8 mouse cellular contexts compared by ENCODE assay signal in genomic region chr6:29347665-29348370, GRCm38 (mm10). TPM values are rescaled to one million over a fixed set of nuclear protein-coding genes. Genes with fewer than 3 reads are reported as not detected.
A peak's percentile ranks its signal among the peaks of the same experiment; 100 is the strongest.
DNase-seq lines count a peak whose midpoint lies in the region; ATAC-seq and TF ChIP-seq lines count a peak whose summit lies in the region.

TSS of gene Calu (plus strand) at chr6:29348069.

- peaks cover 39% of the 10 kb centered on the region for H3K4me1 ChIP-seq in erythroblast, embryonic 14.5 days (ENCODE audit: control insufficient read depth)
- H3K4me1 ChIP-seq in heart, embryonic 11.5 days (ENCODE audit: control insufficient read depth, insufficient read depth, low read length) = peaks cover 19% of the 10 kb centered on the region
- H3K4me1 ChIP-seq in kidney, embryonic 16.5 days (ENCODE audit: insufficient read depth, low read length) = peaks cover 17% of the 10 kb centered on the region
- peaks cover 6% of the 10 kb centered on the region for H3K4me1 ChIP-seq in liver, adult 2 months (ENCODE audit: control insufficient read depth, insufficient read depth, low read length)

- DNase-seq in brain, embryonic 14.5 days (ENCODE audit: low read depth) = peak; percentile 100
- DNase-seq in liver, adult 2 months (ENCODE audit: extremely low read depth, low read depth, low spot score) = peak; percentile 95
- DNase-seq in splenic B cell, adult 2 months (ENCODE audit: low read depth, low spot score) = peak; percentile 98

- peak within 1 kb of the TSS; percentile 94 for H3K27ac ChIP-seq in heart, embryonic 11.5 days (ENCODE audit: low read depth, low read length)
- H3K27ac ChIP-seq in kidney, embryonic 16.5 days (ENCODE audit: low read length) = peak within 1 kb of the TSS; percentile 95
- peak within 1 kb of the TSS; percentile 64 for H3K27ac ChIP-seq in liver, adult 2 months (replicated peaks; ENCODE audit: insufficient read depth, low read depth, low read length)

- H3K79me2 ChIP-seq in C2C12 (ENCODE audit: control insufficient read depth, insufficient read depth) = peaks cover 50% of the 10 kb centered on the region
- H3K79me2 ChIP-seq in liver, adult 2 months (ENCODE audit: control insufficient read depth, insufficient read depth, low read length) = peaks cover 11% of the 10 kb centered on the region; the same call in 1 of the 2 replicates
- H3K79me2 ChIP-seq in myocyte (ENCODE audit: control insufficient read depth, insufficient read depth) = peaks cover 48% of the 10 kb centered on the region

- H3K27me3 ChIP-seq in C2C12 (ENCODE audit: control insufficient read depth, insufficient read depth, insufficient read length) (no peaks in the 10 kb centered on the region), myocyte (ENCODE audit: control insufficient read depth, insufficient read depth, insufficient read length) (no peaks in the 10 kb centered on the region)
- H3K27me3 ChIP-seq in erythroblast, embryonic 14.5 days (ENCODE audit: control insufficient read depth) = peaks cover 12% of the 10 kb centered on the region
- H3K27me3 ChIP-seq in heart, embryonic 11.5 days (ENCODE audit: control insufficient read depth, insufficient read depth, low read length) = no peaks in the 10 kb centered on the region
- no peaks in the 10 kb centered on the region for H3K27me3 ChIP-seq in kidney, embryonic 16.5 days (ENCODE audit: insufficient read depth, low read length)
- H3K27me3 ChIP-seq in liver, adult 2 months (ENCODE audit: control insufficient read depth, insufficient read depth, low read length) = no peaks in the 10 kb centered on the region
- H3K27me3 ChIP-seq in splenic B cell, adult 2 months (ENCODE audit: control insufficient read depth, insufficient read depth, low read length, poor library complexity, severe bottlenecking) = no peaks in the 10 kb centered on the region

- ATAC-seq in heart, embryonic 11.5 days (replicated peaks; ENCODE audit: insufficient number of reproducible peaks, low FRiP score, low TSS enrichment) = peak; percentile 99
- peak; percentile 99 for ATAC-seq in kidney, embryonic 16.5 days (ENCODE audit: low FRiP score, low TSS enrichment)

- H3ac ChIP-seq in C2C12 (ENCODE audit: control insufficient read depth, insufficient read length, low read depth) (peak within 1 kb of the TSS; percentile 73), myocyte (ENCODE audit: control insufficient read depth, insufficient read length) (peak within 1 kb of the TSS; percentile 36)

- under 1% methylated on average over 52 of the region's 55 CpGs for WGBS in heart, embryonic 11.5 days (ENCODE audit: insufficient replicate concordance)
- under 1% methylated on average over 55 of the region's 55 CpGs for WGBS in kidney, embryonic 16.5 days
- under 1% methylated on average over 55 of the region's 55 CpGs for WGBS in liver, adult 2 months

- TF ChIP-seq POLR2A in brain, embryonic 14.5 days (IDR thresholded peaks at IDR 0.05; ENCODE audit: borderline replicate concordance, extremely low read depth, insufficient read depth, insufficient read length, poor library complexity, severe bottlenecking) = peak; percentile 78; the same call in 1 of the 2 replicates
- TF ChIP-seq POLR2A in liver, adult 2 months (IDR thresholded peaks at IDR 0.05; ENCODE audit: extremely low read depth, insufficient read depth, low read length) = peak; percentile 96
- TF ChIP-seq POLR2A in myocyte (IDR thresholded peaks at IDR 0.05; ENCODE audit: insufficient read length, low read depth) = peak; percentile 93

- TF ChIP-seq CTCF in C2C12 (IDR thresholded peaks at IDR 0.05; ENCODE audit: control insufficient read depth, insufficient read depth, insufficient read length) = no peak
- TF ChIP-seq CTCF in brain, embryonic 14.5 days (IDR thresholded peaks at IDR 0.05; ENCODE audit: borderline replicate concordance, extremely low read depth, insufficient read depth, insufficient read length) = no peak
- no peak for TF ChIP-seq CTCF in liver, adult 2 months (IDR thresholded peaks at IDR 0.05; ENCODE audit: low read depth, low read length)

- H3K4me2 ChIP-seq in heart, embryonic 11.5 days = peak within 1 kb of the TSS; percentile 73
- H3K4me2 ChIP-seq in kidney, embryonic 16.5 days (replicated peaks; ENCODE audit: low read depth, low read length) = peak within 1 kb of the TSS; percentile 82
- H3K4me2 ChIP-seq in myocyte (ENCODE audit: low read depth) = peak within 1 kb of the TSS; percentile 96

- H3K79me3 ChIP-seq in C2C12 (ENCODE audit: low read depth) = peaks cover 46% of the 10 kb centered on the region

- no peaks in the 10 kb centered on the region for H3K9me3 ChIP-seq in erythroblast, embryonic 14.5 days (ENCODE audit: control insufficient read depth, low read length)
- H3K9me3 ChIP-seq in heart, embryonic 11.5 days (replicated peaks; ENCODE audit: control insufficient read depth, low read length) = no peaks in the 10 kb centered on the region
- H3K9me3 ChIP-seq in kidney, embryonic 16.5 days (ENCODE audit: low read length) = no peaks in the 10 kb centered on the region

- H3K36me3 ChIP-seq in C2C12 (ENCODE audit: control insufficient read depth, insufficient read depth) (no peaks in the 10 kb centered on the region), myocyte (ENCODE audit: control insufficient read depth, insufficient read depth) (no peaks in the 10 kb centered on the region)
- no peaks in the 10 kb centered on the region for H3K36me3 ChIP-seq in erythroblast, embryonic 14.5 days (ENCODE audit: control insufficient read depth)
- H3K36me3 ChIP-seq in heart, embryonic 11.5 days (ENCODE audit: control insufficient read depth, insufficient read depth, low read length) = no peaks in the 10 kb centered on the region
- no peaks in the 10 kb centered on the region for H3K36me3 ChIP-seq in kidney, embryonic 16.5 days (ENCODE audit: insufficient read depth, low read length)
- no peaks in the 10 kb centered on the region for H3K36me3 ChIP-seq in liver, adult 2 months (ENCODE audit: control insufficient read depth, insufficient read depth, low read length)
- no peaks in the 10 kb centered on the region for H3K36me3 ChIP-seq in splenic B cell, adult 2 months (ENCODE audit: control insufficient read depth, insufficient read depth, low read length, poor library complexity, severe bottlenecking)

- H3K4me3 ChIP-seq in C2C12 (ENCODE audit: insufficient read depth, poor library complexity, severe bottlenecking) (peak within 1 kb of the TSS; percentile 97), myocyte (peak within 1 kb of the TSS; percentile 92)
- H3K4me3 ChIP-seq in erythroblast, embryonic 14.5 days (replicated peaks) = peak within 1 kb of the TSS; percentile 96
- H3K4me3 ChIP-seq in heart, embryonic 11.5 days (ENCODE audit: low read depth, low read length) = peak within 1 kb of the TSS; percentile 99
- peak within 1 kb of the TSS; percentile 66 for H3K4me3 ChIP-seq in kidney, embryonic 16.5 days (ENCODE audit: low read length)
- peak within 1 kb of the TSS; percentile 87 for H3K4me3 ChIP-seq in liver, adult 2 months (ENCODE audit: insufficient read depth, low read depth, low read length)

- H3K9ac ChIP-seq in heart, embryonic 11.5 days (ENCODE audit: low read depth, low read length) = peak within 1 kb of the TSS; percentile 98
- peak within 1 kb of the TSS; percentile 83 for H3K9ac ChIP-seq in kidney, embryonic 16.5 days (replicated peaks; ENCODE audit: low read length)
- H3K9ac ChIP-seq in liver, adult 2 months (ENCODE audit: low read depth, low read length) = peak within 1 kb of the TSS; percentile 89

TF ChIP-seq in C2C12, 6 proteins besides CTCF, POLR2A, EP300 and RAD21:
- TF ChIP-seq MYOD1 (IDR thresholded peaks at IDR 0.05; ENCODE audit: control insufficient read depth, insufficient read length, low read depth) (no peak), FOSL1 (IDR thresholded peaks at IDR 0.05; ENCODE audit: insufficient read depth, low read length, poor library complexity, severe bottlenecking) (no peak), MAX (IDR thresholded peaks at IDR 0.05) (no peak), USF1 (IDR thresholded peaks at IDR 0.05; ENCODE audit: low read depth) (no peak), MYOG (IDR thresholded peaks at IDR 0.05; ENCODE audit: control insufficient read depth, extremely low read depth, insufficient read length) (no peak), CEBPB (IDR thresholded peaks at IDR 0.05; ENCODE audit: low read depth) (no peak)

TF ChIP-seq in myocyte, 11 proteins besides CTCF, POLR2A, EP300 and RAD21:
- TF ChIP-seq REST (IDR thresholded peaks at IDR 0.05; ENCODE audit: insufficient read depth, insufficient read length) (no peak), CEBPB (IDR thresholded peaks at IDR 0.05; ENCODE audit: insufficient read depth, poor library complexity, severe bottlenecking) (no peak), MYOD1 (IDR thresholded peaks at IDR 0.05; ENCODE audit: control insufficient read depth in 1 of 3, insufficient read length in 2 of 3, low read depth in 2 of 3) (no peak), USF1 (IDR thresholded peaks at IDR 0.05; ENCODE audit: low read depth) (no peak), MYOG (IDR thresholded peaks at IDR 0.05; ENCODE audit: control insufficient read depth in 1 of 3, insufficient read depth in 1 of 3, insufficient read length in 2 of 3, low read depth in 2 of 3) (no peak), POLR2AphosphoS2 (IDR thresholded peaks at IDR 0.05; ENCODE audit: insufficient read length, low read depth) (peak; percentile 95), SRF (IDR thresholded peaks at IDR 0.05; ENCODE audit: control insufficient read depth, insufficient read length, low read depth) (peak; percentile 69), TCF12 (IDR thresholded peaks at IDR 0.05; ENCODE audit: insufficient read depth, poor library complexity, severe bottlenecking) (no peak), TCF3 (IDR thresholded peaks at IDR 0.05; ENCODE audit: insufficient read length, low read depth) (no peak), E2F4 (IDR thresholded peaks at IDR 0.05; ENCODE audit: insufficient read depth) (peak; percentile 45), MAX (IDR thresholded peaks at IDR 0.05; ENCODE audit: low read depth) (no peak)

RNA-seq across cellular contexts. Expression of gene Calu, which starts in this region (rescaled TPM):
- polyA plus RNA-seq in C2C12 (2012; fragmentation: generic; extraction: Trizol) (169 TPM), myocyte (2012; fragmentation: generic; extraction: Trizol) (183 TPM)
- polyA plus RNA-seq in brain, embryonic 14.5 days (2012; rRNA removed) = 98.1 and 118 TPM in 2 replicates
- polyA plus RNA-seq in erythroblast, embryonic 14.5 days (2012) = 0.17 and 0.63 TPM in 2 replicates
- polyA plus RNA-seq in heart, embryonic 11.5 days (2014; fragmentation: Nextera tagmentation; extraction: Ambion mirVana) = 443 and 519 TPM in 2 replicates
- polyA plus RNA-seq in kidney, embryonic 16.5 days (2015; fragmentation: Nextera tagmentation; extraction: Ambion mirVana) = 420 and 457 TPM in 2 replicates
- 113 and 125 TPM in 2 replicates for total RNA-seq in liver, adult 2 months (2014; rRNA removed)
- polyA plus RNA-seq in liver, adult 2 months (2012; rRNA removed) = 21.9 and 27.1 TPM in 2 replicates

Comparison
In these comparisons a context has a peak if more than half of its experiments do, and no peak if none do; other contexts are left out.
1. Peak in every context shown above with its lines: DNase-seq, ATAC-seq, H3K4me3 ChIP-seq and H3K27ac ChIP-seq.
2. RNA of gene Calu (polyA plus RNA-seq): 420 to 457 TPM in kidney, embryonic 16.5 days, 443 to 519 TPM in heart, embryonic 11.5 days, 183 TPM in myocyte (single experiment), 169 TPM in C2C12 (single experiment), 98.1 to 118 TPM in brain, embryonic 14.5 days and 21.9 to 27.1 TPM in liver, adult 2 months; 0.17 to 0.63 TPM in erythroblast, embryonic 14.5 days; every median in the first group is over 10 times any median in the second.